Mouse (Mus musculus) ES-E14 (cell line): Measurements from ENCODE around the gene Frem2.

Experiments used
- HCFC1 ChIP-seq: IDR thresholded peaks from 2 replicates; pipeline ENCODE4 v1.6.1; 2012; ENCODE audit warnings: low read length, inconsistent platforms, borderline replicate concordance; ENCODE audit not compliant: insufficient read depth
- ZC3H11A ChIP-seq: IDR thresholded peaks from 2 replicates; pipeline ENCODE4 v1.6.1; 2012; ENCODE audit warnings: low read depth, mild to moderate bottlenecking, inconsistent platforms, low read length, borderline replicate concordance
- ZNF384 ChIP-seq: IDR thresholded peaks from 2 replicates; pipeline ENCODE4 v1.6.1; 2012; ENCODE audit warnings: low read depth, low read length, inconsistent platforms

- TF ChIP-seq ZC3H11A, result no peak
- no peak for TF ChIP-seq ZNF384
- no peak for TF ChIP-seq HCFC1
These were observed 63.4 kb downstream of the Frem2 start for GRCm38 (mm10) chr3:53593718-53594117.
